Mouse (Mus musculus): ENCODE measurements around the gene Klhl31.

- TF ChIP-seq CTCF (IDR thresholded peaks at IDR 0.05; ENCODE audit: low read depth) (no peak), EP300 (optimal IDR thresholded peaks at IDR 0.05) (no peak)
These were observed 297 bp upstream of the Klhl31 start for GRCm38 (mm10) chr9:77636003-77636402.
